Mouse (Mus musculus) ES-E14 (cell line): ENCODE results near the gene Fgf3. TPM values are rescaled to one million over a fixed set of nuclear protein-coding genes. Genes with fewer than 3 reads are reported as not detected.

Experiments used
- DNase-seq: peaks from one replicate; pipeline ENCODE4 v3.0.0-alpha.2; 2013; ENCODE audit warnings: low read depth, low spot score
- H3K27ac ChIP-seq: 2 replicates; pipeline ENCODE4 v1.5.1; 2012; ENCODE audit warnings: low read depth, mild to moderate bottlenecking, low read length, moderate library complexity, mixed read lengths; ENCODE audit not compliant: poor library complexity, insufficient read depth, severe bottlenecking
- H3K36me3 ChIP-seq: 2 replicates; pipeline ENCODE4 v1.6.1; 2012; ENCODE audit warnings: mild to moderate bottlenecking, low read length, moderate library complexity, mixed read lengths; ENCODE audit not compliant: control insufficient read depth, poor library complexity, insufficient read depth, severe bottlenecking
- H3K4me1 ChIP-seq, 2 experiments: fragments of 150-350 bp in 1 of 2; sonication (generic) in 1 of 2; 2 replicates each; pipeline ENCODE4 v1.6.1; 2012; ENCODE audit warnings: low read length in 2 of 2, mild to moderate bottlenecking in 1 of 2, mixed read lengths in 1 of 2; ENCODE audit not compliant: control insufficient read depth in 2 of 2, insufficient read depth in 2 of 2, poor library complexity in 1 of 2
- H3K4me3 ChIP-seq, 2 experiments: fragments of 150-350 bp in 1 of 2; sonication (generic) in 1 of 2; 2 replicates each; pipeline ENCODE4 v1.5.1; 2012; ENCODE audit warnings: low read length in 2 of 2, low read depth in 1 of 2, mild to moderate bottlenecking in 1 of 2, mixed read lengths in 1 of 2; ENCODE audit not compliant: insufficient read depth in 1 of 2, poor library complexity in 1 of 2, severe bottlenecking in 1 of 2
- H3K9ac ChIP-seq: 2 replicates; pipeline ENCODE4 v1.6.1; 2012; ENCODE audit warnings: low read depth, mild to moderate bottlenecking, low read length, mixed read lengths; ENCODE audit not compliant: poor library complexity, insufficient read depth, severe bottlenecking
- H3K9me3 ChIP-seq: fragments of 150-350 bp; sonication (generic); 2 replicates; pipeline ENCODE4 v1.6.1; 2012; ENCODE audit warnings: low read depth, mild to moderate bottlenecking, low read length; ENCODE audit not compliant: control insufficient read depth, insufficient read depth
- CHD2 ChIP-seq: IDR thresholded peaks from 2 replicates; pipeline ENCODE4 v1.6.1; 2014; ENCODE audit warnings: mild to moderate bottlenecking, low read depth, low read length, inconsistent platforms
- HCFC1 ChIP-seq: IDR thresholded peaks from 2 replicates; pipeline ENCODE4 v1.6.1; 2012; ENCODE audit warnings: low read length, inconsistent platforms, borderline replicate concordance; ENCODE audit not compliant: insufficient read depth
- MAFK ChIP-seq: IDR thresholded peaks from 2 replicates; pipeline ENCODE4 v1.6.1; 2014; ENCODE audit warnings: mild to moderate bottlenecking, low read depth, low read length, inconsistent platforms; ENCODE audit not compliant: insufficient read depth
- ZC3H11A ChIP-seq: IDR thresholded peaks from 2 replicates; pipeline ENCODE4 v1.6.1; 2012; ENCODE audit warnings: low read depth, mild to moderate bottlenecking, inconsistent platforms, low read length, borderline replicate concordance
- ZNF384 ChIP-seq: IDR thresholded peaks from 2 replicates; pipeline ENCODE4 v1.6.1; 2012; ENCODE audit warnings: low read depth, low read length, inconsistent platforms
- in situ Hi-C, 2 experiments: fragments of 600-800 bp; cut with MboI; formaldehyde crosslinking; loops; one replicate each; pipeline ENCODE4 v1.15.1; 2025; ENCODE audit warnings: low sequenced_read_pairs in 2 of 2, inconsistent platforms in 1 of 2; ENCODE audit not compliant: unreplicated experiment in 2 of 2
- total RNA-seq: library from RNA; depleted of rRNA; stranded (reverse); fragments of 300-350 nt; gene quantifications from 2 replicates; pipeline ENCODE4 v1.2.3, GENCODE M21; 2012

Gene Fgf3
- total RNA-seq, 1 experiment = 2.4 TPM

DNA sequence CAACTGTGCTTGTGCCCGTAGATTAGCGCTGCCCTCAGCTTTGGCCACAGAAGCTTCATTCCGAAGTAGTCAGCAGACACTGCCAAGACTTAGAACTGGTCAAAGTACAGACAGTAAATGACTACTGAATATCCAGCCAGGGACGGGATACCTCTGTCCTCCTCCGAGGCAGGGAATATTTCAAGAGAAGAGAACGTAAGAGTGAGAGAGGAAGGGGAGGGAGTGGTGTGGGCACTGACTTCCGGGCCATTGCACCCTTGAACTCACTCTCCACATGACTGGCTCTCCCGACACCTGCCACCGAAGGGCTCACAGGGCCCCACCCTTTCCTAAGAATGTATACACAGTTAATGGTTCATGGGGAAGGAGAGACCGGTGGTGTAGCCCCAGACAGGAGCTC is 44.6 kb upstream of the Fgf3 start:
- Histone ChIP-seq H3K27ac (no peak overlapping the region), H3K9ac (no peak overlapping the region), H3K36me3 (no peaks in the 10 kb centered on the region), H3K4me3 (no peak overlapping the region), H3K9me3 (no peaks in the 10 kb centered on the region), H3K4me1 (0 out of 4 replicates have a peak, but pooled peaks cover 0 to 2% of the 10 kb centered on the region in 2 experiments)
- in situ Hi-C loops = loop anchor here (5.0 to 10.0 kb wide), 3 partner anchors 99 to 452 kb away; partner anchors contain the start of gene Fgf15 (in 1 of the 2)
- no peak for DNase-seq
- TF ChIP-seq HCFC1 (no peak), ZC3H11A (no peak), MAFK (no peak), ZNF384 (no peak), CHD2 (no peak)

DNA sequence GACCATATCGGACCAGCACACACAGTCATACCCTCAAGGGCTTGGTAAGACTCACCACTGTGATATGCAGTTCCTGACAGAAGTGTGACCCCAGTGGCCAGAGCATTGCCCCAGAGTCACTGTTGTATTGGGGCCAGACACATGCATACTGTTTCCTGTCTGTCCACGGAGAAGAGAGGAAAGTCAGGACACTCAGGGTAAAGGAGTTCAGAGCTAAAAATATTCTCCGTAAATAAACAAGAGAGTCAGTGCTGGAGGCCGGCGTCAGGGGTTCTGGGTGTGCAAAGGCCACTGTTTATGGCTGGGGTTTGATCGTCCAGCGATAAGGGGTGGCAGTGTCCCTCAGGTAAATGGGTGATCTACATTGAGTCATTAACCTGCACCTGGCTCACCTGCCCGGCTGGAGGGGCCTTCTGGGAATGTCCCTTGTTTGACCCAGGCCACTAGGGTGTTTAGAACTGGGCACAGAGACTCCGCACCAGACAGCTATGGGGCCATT is 41.9 kb upstream of the Fgf3 start:
- H3K4me1 ChIP-seq = no peaks in the 10 kb centered on the region
- no peak overlapping the region for H3K4me3 ChIP-seq
- no peak overlapping the region for H3K9ac ChIP-seq
- H3K36me3 ChIP-seq = no peaks in the 10 kb centered on the region
- TF ChIP-seq ZC3H11A (no peak), CHD2 (no peak), MAFK (no peak), HCFC1 (no peak), ZNF384 (no peak)
- H3K9me3 ChIP-seq = no peaks in the 10 kb centered on the region
- in situ Hi-C loops = loop anchor here in 1 of 2 experiments (10.0 kb wide), 1 partner anchor 449 kb away; no protein-coding TSS in a partner anchor
- no peak for DNase-seq
- H3K27ac ChIP-seq = no peak overlapping the region

DNA sequence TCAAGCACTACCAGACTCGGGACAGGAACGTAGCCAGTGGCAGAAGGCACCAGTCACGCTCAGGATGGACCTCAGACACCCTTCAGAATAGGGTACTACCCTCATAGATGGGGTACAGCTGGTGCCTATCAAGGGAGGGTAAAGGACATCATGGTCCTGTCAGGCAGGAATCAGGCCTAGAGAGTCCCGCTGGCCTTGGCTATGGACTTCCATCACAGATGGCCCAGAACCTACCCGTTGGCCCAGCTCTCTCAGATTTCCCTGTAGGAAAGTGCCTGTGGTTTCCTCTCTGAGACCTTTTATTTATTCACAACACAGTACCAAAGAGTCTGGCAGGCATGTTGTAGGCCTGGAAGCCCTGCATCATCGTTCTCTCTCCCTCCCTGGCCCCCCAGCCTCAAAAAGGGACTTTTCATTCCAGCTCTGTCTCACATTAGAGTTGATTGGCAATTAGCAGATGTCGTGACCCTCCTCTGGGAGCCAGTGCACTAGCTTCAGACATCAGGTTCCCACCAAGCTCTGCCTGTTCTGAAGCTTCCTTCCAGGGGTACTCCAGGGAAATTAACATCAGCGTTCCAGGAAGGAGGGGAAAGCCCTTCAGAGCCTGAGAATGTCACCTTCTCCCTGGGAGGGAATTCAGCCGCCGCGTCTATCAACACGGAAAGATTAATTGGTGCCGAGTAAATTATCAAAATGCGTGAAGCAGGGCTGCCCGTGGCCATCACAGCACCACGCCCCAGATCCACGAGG is 40.7 kb upstream of the Fgf3 start:
- Histone ChIP-seq H3K9me3 (no peaks in the 10 kb centered on the region), H3K4me1 (no peaks in the 10 kb centered on the region), H3K27ac (no peak overlapping the region), H3K9ac (no peak overlapping the region), H3K4me3 (no peak overlapping the region), H3K36me3 (no peaks in the 10 kb centered on the region)
- TF ChIP-seq ZC3H11A = no peak
- TF ChIP-seq MAFK = no peak
- TF ChIP-seq ZNF384 = no peak
- TF ChIP-seq HCFC1 = no peak
- no peak for TF ChIP-seq CHD2
- in situ Hi-C loops = loop anchor here in 1 of 2 experiments (10.0 kb wide), 1 partner anchor 448 kb away; no protein-coding TSS in a partner anchor
- no peak for DNase-seq

DNA sequence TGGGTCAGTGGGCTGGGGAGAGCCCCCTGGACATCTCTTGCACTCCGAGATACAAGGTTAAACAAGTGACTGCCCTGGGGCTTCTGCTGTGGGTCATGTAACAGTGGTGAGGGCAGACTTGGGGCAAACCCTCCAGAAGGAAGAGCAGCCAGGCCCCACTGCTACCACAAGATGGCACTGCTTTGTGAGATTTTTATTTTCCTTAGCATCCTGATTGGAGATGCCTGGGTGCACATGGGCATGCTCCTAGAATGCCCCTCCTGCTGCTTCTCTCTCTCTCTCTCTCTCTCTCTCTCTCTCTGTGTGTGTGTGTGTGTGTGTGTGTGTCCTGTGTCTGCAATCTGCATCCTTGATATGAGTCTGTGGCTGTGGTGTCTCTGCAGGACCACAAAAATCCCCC is 39.4 kb upstream of the Fgf3 start:
- in situ Hi-C loops = loop anchor here in 1 of 2 experiments (10.0 kb wide), 1 partner anchor 446 kb away; no protein-coding TSS in a partner anchor
- H3K36me3 ChIP-seq = no peaks in the 10 kb centered on the region
- DNase-seq = no peak
- TF ChIP-seq ZC3H11A (peak; percentile 39; the same call in 1 of the 2 replicates), HCFC1 (no peak), MAFK (no peak), ZNF384 (no peak)
- H3K27ac ChIP-seq = no peak overlapping the region
- H3K9me3 ChIP-seq = no peaks in the 10 kb centered on the region
- H3K4me3 ChIP-seq = no peak overlapping the region
- H3K4me1 ChIP-seq = no peaks in the 10 kb centered on the region
- no peak overlapping the region for H3K9ac ChIP-seq
